Comparison of ENCODE assay signal across 22 mouse cellular contexts in the genomic region with DNA sequence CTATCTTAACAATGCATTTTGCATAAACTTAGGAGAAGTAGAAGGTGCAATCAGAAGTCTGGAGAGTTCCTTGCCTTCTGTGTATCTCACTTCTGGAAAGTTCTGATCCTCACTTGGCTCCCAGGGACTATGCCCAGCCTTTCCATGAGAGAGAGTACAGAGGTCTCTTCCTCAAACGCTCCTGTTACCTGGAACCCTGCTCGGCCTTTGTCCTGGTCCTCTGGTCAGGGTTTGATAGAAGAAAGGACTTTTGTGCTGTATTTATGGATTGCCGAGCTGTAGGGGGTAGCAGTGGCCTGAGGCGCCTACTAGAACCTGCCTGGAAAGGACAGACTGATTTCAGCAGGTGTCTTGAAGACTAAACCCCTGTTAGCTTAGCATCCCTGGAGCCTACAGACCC. TPM values are rescaled to one million over a fixed set of nuclear protein-coding genes. Genes with fewer than 3 reads are reported as not detected.
DNase-seq lines count a peak whose midpoint lies in the region; TF ChIP-seq lines count a peak whose summit lies in the region.
"Had no signal": no experiment of that assay in that cellular context is flagged by ENCODE, and none has a peak within 500 bp of the region (broad histone marks: within the 10 kb centered on the region; RNA-seq: fewer than 3 reads in every experiment).

No protein-coding gene starts in this region.

- WGBS in liver, adult 2 months: 57% methylated on average over 4 of the region's 4 CpGs

- TF ChIP-seq POLR2A in liver, adult 2 months (IDR thresholded peaks at IDR 0.05; ENCODE audit: extremely low read depth, insufficient read depth, low read length): no peak

- H3K4me3 ChIP-seq in liver, adult 2 months (ENCODE audit: insufficient read depth, low read depth, low read length): no peak overlapping the region
- H3K4me3 ChIP-seq: erythroblast, embryonic 14.5 days; forebrain, embryonic 10.5 days; gastrocnemius, adult 2 months; heart, embryonic 15.5 days; hindbrain, embryonic 13.5 days had no signal

- no peaks in the 10 kb centered on the region for H3K36me3 ChIP-seq in liver, adult 2 months (ENCODE audit: control insufficient read depth, insufficient read depth, low read length)
- H3K36me3 ChIP-seq: forebrain, embryonic 10.5 days; heart, embryonic 15.5 days; hindbrain, embryonic 13.5 days had no signal

- H3K4me1 ChIP-seq in liver, adult 2 months (ENCODE audit: control insufficient read depth, insufficient read depth, low read length): no peaks in the 10 kb centered on the region
- H3K4me1 ChIP-seq: forebrain, embryonic 10.5 days; heart, embryonic 15.5 days; hindbrain, embryonic 13.5 days had no signal

- H3K79me2 ChIP-seq in liver, adult 2 months (ENCODE audit: control insufficient read depth, insufficient read depth, low read length): no peaks in the 10 kb centered on the region

- peak; percentile 70 for DNase-seq in liver, adult 2 months (ENCODE audit: extremely low read depth, low read depth, low spot score)
- DNase-seq in liver: no peak
- DNase-seq in kidney, adult 9 months: peak; percentile 89
- DNase-seq in kidney, postnatal 10 days: peak; percentile 32
- DNase-seq in yolk sac, embryonic 10.5 days (ENCODE audit: low spot score): peak; percentile 47
- DNase-seq in lung, postnatal 25 days (ENCODE audit: low spot score): no peak
- no peak for DNase-seq in urinary bladder, postnatal 25 days (ENCODE audit: low spot score)
- DNase-seq in heart, adult 9 months (ENCODE audit: low spot score in 2 of 2): no peak
- DNase-seq: adrenal gland, postnatal 14 days; cerebellum, adult 11-12 months; cerebellum, adult 9-10 months; cerebellum, postnatal 36 days; gastrocnemius, adult 2 months; gastrocnemius, postnatal 36 days; heart, adult 11 months; heart, postnatal 14 days had no signal

- no peak overlapping the region for H3K9ac ChIP-seq in liver, adult 2 months (ENCODE audit: low read depth, low read length)
- H3K9ac ChIP-seq: heart, embryonic 15.5 days; hindbrain, embryonic 13.5 days had no signal

- H3K27ac ChIP-seq in liver, adult 2 months (replicated peaks; ENCODE audit: insufficient read depth, low read depth, low read length): no peak overlapping the region
- H3K27ac ChIP-seq: forebrain, embryonic 10.5 days; gastrocnemius, adult 2 months; heart, embryonic 15.5 days; hindbrain, embryonic 13.5 days had no signal

- no peaks in the 10 kb centered on the region for H3K27me3 ChIP-seq in liver, adult 2 months (ENCODE audit: control insufficient read depth, insufficient read depth, low read length)
- H3K27me3 ChIP-seq: CH12.LX; heart, embryonic 15.5 days; hindbrain, embryonic 13.5 days; Patski had no signal

- no peak for TF ChIP-seq CTCF in liver, adult 2 months (IDR thresholded peaks at IDR 0.05; ENCODE audit: low read depth, low read length)

RNA-seq across cellular contexts. Expression of a gene that starts 55.9 kb away (rescaled TPM):
- total RNA-seq in liver, adult 2 months (2014; rRNA removed): 1.6 and 3.6 TPM in 2 replicates
- 2.5 and 3.3 TPM in 2 replicates for polyA plus RNA-seq in liver, adult 2 months (2012; rRNA removed)
- polyA plus RNA-seq: erythroblast, embryonic 14.5 days had no signal

Comparison
In these comparisons a context has a peak if more than half of its experiments do, and no peak if none do; other contexts are left out.
1. DNase-seq: peak in liver, adult 2 months (single experiment), kidney, adult 9 months (single experiment), kidney, postnatal 10 days (single experiment) and yolk sac, embryonic 10.5 days (single experiment); none in liver (single experiment), lung, postnatal 25 days (single experiment), urinary bladder, postnatal 25 days (single experiment) and heart, adult 9 months (0 of 2).